Mouse (Mus musculus) C2C12 (cell line): ENCODE measurements around the gene Dcst2.

Experiments
- CTCF ChIP-seq: IDR thresholded peaks from one replicate; pipeline ENCODE4 v1.5.1; 2011; ENCODE audit not compliant: control insufficient read depth, insufficient read depth, insufficient read length
- MAX ChIP-seq: IDR thresholded peaks from one replicate; pipeline ENCODE4 v1.6.1; 2011; ENCODE audit warnings: mild to moderate bottlenecking, control low read depth

GRCm38 (mm10) chr3:89382033-89382882, 20.5 kb downstream of the Dcst2 start:
- no peak for TF ChIP-seq MAX
- TF ChIP-seq CTCF: no peak
